Mouse (Mus musculus): Measurements from ENCODE around the gene Pip5k1a. TPM values are rescaled to one million over a fixed set of nuclear protein-coding genes. Genes with fewer than 3 reads are reported as not detected.
A peak's percentile ranks its signal among the peaks of the same experiment; 100 is the strongest.
"Not testable (repeated sequence)": the region's sequence is repeated elsewhere in the genome, so short reads cannot be mapped to it uniquely, and the experiment has no call there.

Pip5k1a gene
- polyA plus RNA-seq, 1 experiment from 2014 or later = 17.5 TPM

- WGBS = 19% methylated on average over 6 of the region's 6 CpGs
- no peak for ATAC-seq (ENCODE audit: insufficient read depth, low FRiP score, low read depth)
- peak overlapping the region; percentile 37 for H3K4me3 ChIP-seq (replicated peaks)
- H3K9ac ChIP-seq = no peak overlapping the region
- no peaks in the 10 kb centered on the region for H3K27me3 ChIP-seq (replicated peaks)
- H3K4me1 ChIP-seq = peaks cover 10% of the 10 kb centered on the region; the same call in 1 of the 2 replicates
- no peaks in the 10 kb centered on the region for H3K9me3 ChIP-seq
- H3K27ac ChIP-seq = no peak overlapping the region
- H3K36me3 ChIP-seq = no peaks in the 10 kb centered on the region
- H3K4me2 ChIP-seq = peak overlapping the region; percentile 64
These were observed 28.3 kb upstream of the Pip5k1a start for GRCm38 (mm10) chr3:95135023-95135422.

- H3K9ac ChIP-seq; H3K27ac ChIP-seq; H3K4me2 ChIP-seq; H3K27me3 ChIP-seq (replicated peaks); H3K36me3 ChIP-seq; H3K9me3 ChIP-seq: not testable (repeated sequence)
- ATAC-seq (ENCODE audit: insufficient read depth, low FRiP score, low read depth) = peak; percentile 53
- no CpG with 5 or more reads among the region's 12 CpGs for WGBS
- Histone ChIP-seq H3K4me1 (peaks cover 10% of the 10 kb centered on the region; the same call in 1 of the 2 replicates), H3K4me3 (replicated peaks) (peak overlapping the region; percentile 65; the same call in 1 of the 2 replicates)
These were observed 27.4 kb upstream of the Pip5k1a start for GRCm38 (mm10) chr3:95134133-95134532.

GRCm38 (mm10) chr3:95133680-95134101 lies 27.0 kb upstream of the Pip5k1a start, which contains the start of the genes Scnm1 and Lysmd1:
Gene Scnm1, minus strand, starts transcription at chr3:95134011.
Gene Lysmd1, plus strand, starts transcription at chr3:95134088.
- H3K27me3 ChIP-seq (replicated peaks) = no peaks in the 10 kb centered on the region
- peak within 1 kb of the TSS; percentile 80; the same call in 1 of the 2 replicates for H3K27ac ChIP-seq
- H3K36me3 ChIP-seq = no peaks in the 10 kb centered on the region
- H3K4me3 ChIP-seq (replicated peaks) = peak within 1 kb of the TSS; percentile 65
- H3K9ac ChIP-seq = peak within 1 kb of the TSS; percentile 60; the same call in 1 of the 2 replicates
- peak within 1 kb of the TSS; percentile 87 for H3K4me2 ChIP-seq
- no peaks in the 10 kb centered on the region for H3K9me3 ChIP-seq
- peak; percentile 94 for ATAC-seq (ENCODE audit: insufficient read depth, low FRiP score, low read depth)
- H3K4me1 ChIP-seq = peaks cover 10% of the 10 kb centered on the region; the same call in 1 of the 2 replicates
- WGBS = under 1% methylated on average over 20 of the region's 20 CpGs

GRCm38 (mm10) chr3:95133176-95133575 lies 26.4 kb upstream of the Pip5k1a start:
- Histone ChIP-seq H3K9me3 (no peaks in the 10 kb centered on the region), H3K4me1 (peaks cover 10% of the 10 kb centered on the region; the same call in 1 of the 2 replicates), H3K9ac (peak overlapping the region; percentile 60; the same call in 1 of the 2 replicates), H3K4me3 (replicated peaks) (peak overlapping the region; percentile 65), H3K4me2 (peak overlapping the region; percentile 87), H3K36me3 (no peaks in the 10 kb centered on the region), H3K27ac (peak overlapping the region; percentile 80; the same call in 1 of the 2 replicates), H3K27me3 (replicated peaks) (no peaks in the 10 kb centered on the region)
- 49% methylated on average over 11 of the region's 11 CpGs for WGBS
- no peak for ATAC-seq (ENCODE audit: insufficient read depth, low FRiP score, low read depth)

GRCm38 (mm10) chr3:95132389-95132788 lies 25.7 kb upstream of the Pip5k1a start:
- not testable (repeated sequence) for H3K27ac ChIP-seq
- WGBS = 87% methylated on average over 2 of the region's 2 CpGs

GRCm38 (mm10) chr3:95130081-95130480 lies 23.4 kb upstream of the Pip5k1a start:
- Histone ChIP-seq H3K9ac (no peak overlapping the region), H3K27ac (no peak overlapping the region), H3K4me2 (no peak overlapping the region), H3K36me3 (no peaks in the 10 kb centered on the region), H3K4me1 (peaks cover 9% of the 10 kb centered on the region; the same call in 1 of the 2 replicates), H3K27me3 (replicated peaks) (no peaks in the 10 kb centered on the region), H3K9me3 (no peaks in the 10 kb centered on the region), H3K4me3 (replicated peaks) (no peak overlapping the region)
- WGBS = 85% methylated on average over 5 of the region's 5 CpGs
- ATAC-seq (ENCODE audit: insufficient read depth, low FRiP score, low read depth) = no peak

More at GRCm38 (mm10) chr3:95132389-95132788, 25.7 kb upstream of the Pip5k1a start:
- H3K4me2 ChIP-seq; H3K27me3 ChIP-seq (replicated peaks); H3K9me3 ChIP-seq; ATAC-seq (ENCODE audit: insufficient read depth, low FRiP score, low read depth); H3K4me3 ChIP-seq (replicated peaks); H3K36me3 ChIP-seq; H3K9ac ChIP-seq: not testable (repeated sequence)
- peaks cover 10% of the 10 kb centered on the region; the same call in 1 of the 2 replicates for H3K4me1 ChIP-seq

GRCm38 (mm10) chr3:95129226-95129651 lies 22.5 kb upstream of the Pip5k1a start:
- WGBS = 52% methylated on average over 6 of the region's 6 CpGs
- no peak overlapping the region for H3K4me2 ChIP-seq
- no peaks in the 10 kb centered on the region for H3K36me3 ChIP-seq
- no peak overlapping the region for H3K9ac ChIP-seq
- no peak for ATAC-seq (ENCODE audit: insufficient read depth, low FRiP score, low read depth)
- H3K27me3 ChIP-seq (replicated peaks) = no peaks in the 10 kb centered on the region
- H3K4me3 ChIP-seq (replicated peaks) = no peak overlapping the region
- H3K9me3 ChIP-seq = no peaks in the 10 kb centered on the region
- 0 out of 2 replicates have a peak, but pooled peaks cover 15% of the 10 kb centered on the region for H3K4me1 ChIP-seq
- no peak overlapping the region for H3K27ac ChIP-seq

GRCm38 (mm10) chr3:95124972-95125371 lies 18.2 kb upstream of the Pip5k1a start:
- H3K4me3 ChIP-seq (replicated peaks) = no peak overlapping the region
- no peak overlapping the region for H3K9ac ChIP-seq
- peaks cover 26% of the 10 kb centered on the region for H3K36me3 ChIP-seq
- no peaks in the 10 kb centered on the region for H3K27me3 ChIP-seq (replicated peaks)
- WGBS = 8% methylated on average over 5 of the region's 5 CpGs
- 0 out of 2 replicates have a peak, but pooled peaks cover 13% of the 10 kb centered on the region for H3K4me1 ChIP-seq
- no peak for ATAC-seq (ENCODE audit: insufficient read depth, low FRiP score, low read depth)
- no peaks in the 10 kb centered on the region for H3K9me3 ChIP-seq
- peak overlapping the region; percentile 19; the same call in 1 of the 2 replicates for H3K27ac ChIP-seq
- no peak overlapping the region for H3K4me2 ChIP-seq

- no peak within 1 kb of the TSS for H3K4me2 ChIP-seq
- H3K9ac ChIP-seq = no peak within 1 kb of the TSS
- 0 out of 2 replicates have a peak, but pooled peaks cover 13% of the 10 kb centered on the region for H3K4me1 ChIP-seq
- no peak within 1 kb of the TSS for H3K4me3 ChIP-seq (replicated peaks)
- WGBS = 46% methylated on average over 6 of the region's 6 CpGs
- no peaks in the 10 kb centered on the region for H3K9me3 ChIP-seq
- H3K27me3 ChIP-seq (replicated peaks) = no peaks in the 10 kb centered on the region
- H3K36me3 ChIP-seq = peaks cover 33% of the 10 kb centered on the region
- peak within 1 kb of the TSS; percentile 19 for H3K27ac ChIP-seq
- ATAC-seq (ENCODE audit: insufficient read depth, low FRiP score, low read depth) = no peak
These were observed 17.5 kb upstream of the Pip5k1a start, which contains the start of gene Tmod4 for GRCm38 (mm10) chr3:95124246-95124645. Gene Tmod4, plus strand, starts transcription at chr3:95124476.

- no peak for ATAC-seq (ENCODE audit: insufficient read depth, low FRiP score, low read depth)
- Histone ChIP-seq H3K9me3 (no peaks in the 10 kb centered on the region), H3K27me3 (replicated peaks) (no peaks in the 10 kb centered on the region), H3K4me3 (replicated peaks) (no peak overlapping the region), H3K4me1 (0 out of 2 replicates have a peak, but pooled peaks cover 13% of the 10 kb centered on the region), H3K36me3 (peaks cover 47% of the 10 kb centered on the region), H3K9ac (no peak overlapping the region), H3K27ac (peak overlapping the region; percentile 55; the same call in 1 of the 2 replicates), H3K4me2 (no peak overlapping the region)
- WGBS = 60% methylated on average over 6 of the region's 6 CpGs
These were observed 14.8 kb upstream of the Pip5k1a start for GRCm38 (mm10) chr3:95121580-95121979.

GRCm38 (mm10) chr3:95117751-95118150 lies 11.0 kb upstream of the Pip5k1a start:
- Histone ChIP-seq H3K9me3 (no peaks in the 10 kb centered on the region), H3K27me3 (replicated peaks) (no peaks in the 10 kb centered on the region), H3K27ac (no peak overlapping the region), H3K36me3 (peaks cover 54% of the 10 kb centered on the region), H3K4me3 (replicated peaks) (no peak overlapping the region), H3K4me1 (no peaks in the 10 kb centered on the region), H3K9ac (no peak overlapping the region), H3K4me2 (no peak overlapping the region)
- 85% methylated on average over 2 of the region's 2 CpGs for WGBS
- no peak for ATAC-seq (ENCODE audit: insufficient read depth, low FRiP score, low read depth)

- whole genome bisulfite sequencing = 94% methylated on average over 1 of the region's 1 CpGs
- no peaks in the 10 kb centered on the region for H3K9me3 ChIP-seq
- H3K27me3 ChIP-seq (replicated peaks) = no peaks in the 10 kb centered on the region
- H3K4me2 ChIP-seq = peak overlapping the region; percentile 60; the same call in 1 of the 2 replicates
- H3K27ac ChIP-seq = no peak overlapping the region
- no peak overlapping the region for H3K4me3 ChIP-seq (replicated peaks)
- H3K36me3 ChIP-seq = peaks cover 14% of the 10 kb centered on the region; the same call in 1 of the 2 replicates
- peaks cover 7% of the 10 kb centered on the region; the same call in 1 of the 2 replicates for H3K4me1 ChIP-seq
- no peak overlapping the region for H3K9ac ChIP-seq
- ATAC-seq (ENCODE audit: insufficient read depth, low FRiP score, low read depth) = no peak
These were observed 6.0 kb upstream of the Pip5k1a start for GRCm38 (mm10) chr3:95112760-95113159.

Data from stomach, embryonic 15.5 days (tissue).